Mouse (Mus musculus): Measurements from ENCODE around the gene Cltc.
"Not testable (repeated sequence)": the region's sequence is repeated elsewhere in the genome, so short reads cannot be mapped to it uniquely, and the experiment has no call there.

The Cltc gene

DNA sequence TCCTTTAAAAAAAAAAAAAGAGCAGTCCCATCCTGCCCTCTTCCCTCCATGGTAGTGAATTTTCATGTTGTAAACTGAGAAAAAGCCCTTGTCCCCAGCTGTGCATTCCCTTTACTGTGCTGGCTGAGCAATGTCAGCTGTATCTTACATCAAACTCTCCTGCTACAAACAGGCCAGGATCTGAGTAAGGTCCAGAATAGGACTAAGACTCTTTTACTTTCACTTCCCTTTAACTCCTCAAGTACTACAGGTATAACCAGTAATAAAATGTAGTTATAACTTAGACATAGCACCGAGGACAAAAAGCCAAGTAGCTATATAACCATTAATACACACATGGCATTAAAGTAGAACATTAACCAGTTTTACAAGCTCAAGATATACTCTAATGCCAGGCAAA, 18.4 kb downstream of the Cltc start:
- no peak for DNase-seq (ENCODE audit: low read depth, low spot score)

DNA sequence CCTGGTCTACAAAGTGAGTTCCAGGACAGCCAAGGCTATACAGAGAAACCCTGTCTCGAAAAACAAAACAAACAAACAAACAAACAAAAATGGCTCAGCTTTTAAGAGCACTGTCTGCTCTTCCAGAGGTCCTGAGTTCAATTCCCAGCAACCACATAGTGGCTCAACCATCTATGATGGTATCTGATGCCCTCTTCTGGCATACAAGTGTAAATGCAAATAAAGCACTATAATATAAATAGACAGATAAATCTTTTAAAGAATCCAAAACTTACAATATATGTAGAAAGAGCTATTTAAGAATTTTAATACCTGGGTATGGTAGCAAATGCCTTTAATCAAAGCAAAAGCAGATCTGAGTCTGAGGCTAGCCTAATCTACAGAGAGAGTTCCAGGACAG, 19.1 kb downstream of the Cltc start:
- DNase-seq (ENCODE audit: low read depth, low spot score), result not testable (repeated sequence)

DNA sequence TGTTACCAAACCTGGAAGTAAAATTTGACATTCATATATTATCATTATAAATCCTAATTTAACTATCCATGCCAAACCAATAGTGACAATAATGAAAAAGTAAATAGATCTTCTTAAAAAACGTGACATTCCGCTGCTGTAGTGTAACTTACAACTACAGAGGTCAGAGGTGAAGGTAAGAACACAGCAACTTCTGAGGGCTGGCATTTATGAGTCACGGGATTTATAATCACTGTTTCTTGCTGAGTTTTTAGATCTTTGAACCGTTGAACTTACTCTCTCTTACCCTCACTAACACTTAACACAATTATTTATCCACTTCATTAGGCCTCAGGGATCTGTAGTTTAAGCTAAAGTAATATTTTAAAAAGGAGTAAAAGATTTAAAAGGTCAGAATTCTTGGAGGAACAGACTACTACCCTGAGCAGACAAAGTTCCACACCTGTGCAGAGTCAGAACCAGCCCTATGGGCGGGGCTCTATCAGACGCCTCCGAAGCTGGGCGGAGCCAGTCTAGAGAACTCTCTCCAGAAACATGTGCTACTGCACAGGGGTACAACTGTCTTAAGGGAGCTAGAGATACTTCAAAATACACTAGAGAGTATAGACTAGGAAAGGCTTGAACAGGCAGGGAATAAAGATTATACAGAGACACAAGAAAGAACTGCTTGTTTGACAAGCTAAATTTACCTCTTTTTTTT, 19.9 kb downstream of the Cltc start:
- no peak for DNase-seq (ENCODE audit: low read depth, low spot score)

DNA sequence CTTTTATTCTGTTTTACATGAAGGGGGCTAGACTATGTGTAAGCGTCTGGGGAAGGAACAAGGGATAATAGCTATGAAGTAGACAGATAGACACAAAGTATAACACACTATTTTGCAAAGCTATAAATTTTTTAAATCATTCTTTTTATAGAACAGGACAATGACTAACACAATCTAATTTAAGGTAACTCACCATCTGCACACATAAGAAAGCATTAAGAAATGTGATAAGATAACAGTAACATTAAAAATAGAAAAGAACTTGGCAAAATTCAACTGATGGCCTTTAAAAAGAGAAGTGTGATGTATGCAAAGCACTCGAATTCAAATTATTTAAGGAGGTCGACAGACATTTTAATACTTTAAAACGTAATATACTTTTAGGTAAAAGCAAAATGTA, 22.4 kb downstream of the Cltc start:
- DNase-seq (ENCODE audit: low read depth, low spot score), result no peak

DNA sequence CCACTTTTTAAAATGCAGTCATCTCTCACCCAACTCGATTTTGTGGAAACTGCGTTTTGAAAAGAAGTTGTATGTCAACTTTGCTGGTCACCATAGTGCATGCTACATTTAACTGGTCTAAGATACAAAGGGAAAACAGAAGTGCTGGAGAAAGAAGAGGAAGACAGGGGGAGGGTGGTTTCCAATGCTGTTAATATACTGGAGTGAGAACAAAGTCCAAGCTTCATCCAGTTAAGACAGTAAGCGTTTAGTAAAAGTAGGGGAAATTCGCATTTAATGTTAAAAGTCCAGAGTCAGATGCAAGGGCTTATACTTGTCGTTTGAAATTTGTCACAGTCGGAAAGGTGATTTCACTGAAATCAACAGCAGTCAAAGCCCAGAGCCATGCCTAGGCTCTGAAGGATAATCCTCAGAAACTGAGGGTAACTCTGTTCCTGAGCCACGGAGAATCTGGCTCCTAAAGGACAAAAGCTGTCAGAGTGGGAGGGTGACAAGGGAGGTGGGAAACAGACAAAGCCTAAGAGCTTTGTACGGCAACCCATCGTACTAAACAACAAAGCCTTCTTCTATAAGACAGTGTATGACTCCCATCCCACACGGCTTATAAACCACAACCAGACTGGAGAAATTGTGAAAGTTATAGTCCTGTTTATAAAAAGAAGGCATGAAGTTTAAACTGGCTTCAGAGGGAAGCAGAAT, 23.0 kb downstream of the Cltc start:
- DNase-seq (ENCODE audit: low read depth, low spot score), result no peak

DNA sequence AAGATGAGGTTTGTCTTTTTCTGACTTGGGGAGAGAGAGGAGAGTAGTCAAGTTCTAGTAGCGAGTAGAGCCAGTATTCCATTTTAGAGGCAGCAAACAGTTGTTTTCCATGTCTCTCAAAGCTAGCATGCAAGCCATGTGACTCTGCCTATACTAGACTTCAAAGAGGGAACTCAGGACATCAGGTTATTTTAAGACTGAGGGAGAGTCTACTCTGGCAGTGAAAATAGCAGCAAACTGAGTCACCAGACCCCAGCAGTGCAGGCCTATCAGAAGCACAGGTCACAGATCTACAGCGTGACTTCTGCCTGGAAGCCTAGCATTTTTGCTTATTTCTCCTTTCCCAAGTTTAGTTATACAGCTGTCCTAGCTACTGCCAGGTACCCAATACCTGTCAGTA, 25.9 kb downstream of the Cltc start:
- DNase-seq (ENCODE audit: low read depth, low spot score), result no peak

DNA sequence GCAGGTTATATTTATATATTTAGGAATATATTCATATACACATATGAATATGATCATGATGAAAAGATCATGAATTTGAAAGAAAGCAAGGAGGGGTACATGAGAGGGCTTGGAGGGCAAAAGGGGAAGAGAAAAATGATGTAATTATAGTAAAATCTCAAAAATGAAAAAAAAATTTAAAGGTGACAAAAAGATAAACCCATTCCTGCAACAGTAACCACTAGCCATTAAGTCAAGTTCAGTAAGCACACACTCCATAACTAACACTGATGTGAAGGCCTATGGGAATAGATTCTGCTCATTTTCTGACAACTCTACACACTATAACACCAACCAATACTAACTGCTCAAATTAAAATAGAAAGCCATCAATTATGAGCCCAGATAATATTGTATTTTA, 31.8 kb downstream of the Cltc start:
- no peak for DNase-seq (ENCODE audit: low read depth, low spot score)

DNA sequence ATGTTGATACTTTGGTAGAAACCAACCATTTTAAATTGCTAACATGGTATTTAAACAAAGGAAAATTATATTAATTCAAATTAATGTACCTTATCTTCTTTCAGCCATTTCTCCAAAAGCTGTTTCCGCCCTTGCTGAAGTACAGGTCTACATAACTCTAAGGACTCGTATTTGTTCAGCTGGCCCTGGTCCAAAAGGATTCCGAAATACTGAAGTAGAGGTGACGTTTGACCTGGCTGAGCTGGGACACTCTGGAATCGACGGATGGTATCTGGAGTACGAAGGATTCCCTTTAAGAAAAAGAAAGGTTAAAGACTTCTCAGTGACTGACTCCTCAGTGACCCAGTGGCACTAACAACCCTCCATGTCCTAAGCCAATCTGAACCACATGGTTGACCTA, 32.4 kb downstream of the Cltc start:
- DNase-seq (ENCODE audit: low read depth, low spot score), result no peak

DNA sequence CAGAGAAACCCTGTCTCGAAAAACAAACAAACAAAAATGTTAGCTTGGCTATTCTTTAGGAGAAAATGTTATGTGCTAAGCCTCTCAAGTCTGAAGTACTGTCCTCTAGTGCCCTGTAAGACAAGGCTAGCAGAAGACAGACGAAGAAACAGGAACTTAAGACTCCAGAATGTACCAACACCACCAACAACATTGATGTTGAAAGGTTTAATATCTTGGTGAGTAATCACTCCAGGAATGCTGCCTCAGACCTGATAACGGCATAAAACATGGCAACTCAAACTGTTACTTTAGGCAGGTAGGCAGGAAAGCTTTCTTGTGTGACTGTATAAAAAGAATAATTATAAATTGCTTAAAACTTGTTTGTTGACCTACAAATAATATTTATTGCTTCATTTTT, 33.4 kb downstream of the Cltc start:
- DNase-seq (ENCODE audit: low read depth, low spot score), result no peak

DNA sequence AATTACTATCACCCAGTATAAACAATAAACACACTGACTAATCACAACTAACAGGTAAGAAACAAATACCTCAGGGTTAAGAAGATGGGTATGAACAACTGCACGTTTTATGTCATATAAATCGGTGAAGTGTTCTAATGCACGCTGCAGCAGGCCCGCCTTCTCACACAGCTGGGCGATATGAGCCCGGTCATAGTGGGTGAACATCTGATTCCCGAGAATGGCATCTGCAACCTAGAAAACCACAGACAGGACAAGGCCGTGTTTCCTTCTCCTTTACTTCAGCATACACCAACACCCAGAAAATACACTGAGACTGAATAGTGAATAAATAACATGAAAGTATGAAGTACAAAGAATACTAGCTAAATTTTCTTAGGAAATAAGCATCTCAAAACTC, 38.0 kb downstream of the Cltc start:
- DNase-seq (ENCODE audit: low read depth, low spot score), result no peak

DNA sequence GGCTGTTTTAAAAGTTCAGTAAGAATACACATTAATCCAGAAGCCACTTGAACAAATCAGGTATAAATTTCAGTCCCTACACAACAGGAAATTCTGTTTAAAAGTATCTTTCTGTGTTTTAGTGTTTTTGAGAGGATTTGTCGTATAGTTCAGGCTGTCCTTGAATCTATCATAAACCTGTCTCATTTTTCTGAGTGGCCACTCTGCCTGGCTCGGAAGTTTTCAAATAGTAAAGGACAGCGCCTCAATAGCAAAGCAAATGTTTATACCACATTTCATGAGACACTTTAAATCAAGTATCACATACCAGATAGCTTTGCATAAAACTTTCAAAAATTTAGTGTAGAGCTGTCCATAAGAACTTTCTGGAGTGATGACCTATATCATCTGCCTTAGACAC, 39.0 kb downstream of the Cltc start:
- no peak for DNase-seq (ENCODE audit: low read depth, low spot score)

DNA sequence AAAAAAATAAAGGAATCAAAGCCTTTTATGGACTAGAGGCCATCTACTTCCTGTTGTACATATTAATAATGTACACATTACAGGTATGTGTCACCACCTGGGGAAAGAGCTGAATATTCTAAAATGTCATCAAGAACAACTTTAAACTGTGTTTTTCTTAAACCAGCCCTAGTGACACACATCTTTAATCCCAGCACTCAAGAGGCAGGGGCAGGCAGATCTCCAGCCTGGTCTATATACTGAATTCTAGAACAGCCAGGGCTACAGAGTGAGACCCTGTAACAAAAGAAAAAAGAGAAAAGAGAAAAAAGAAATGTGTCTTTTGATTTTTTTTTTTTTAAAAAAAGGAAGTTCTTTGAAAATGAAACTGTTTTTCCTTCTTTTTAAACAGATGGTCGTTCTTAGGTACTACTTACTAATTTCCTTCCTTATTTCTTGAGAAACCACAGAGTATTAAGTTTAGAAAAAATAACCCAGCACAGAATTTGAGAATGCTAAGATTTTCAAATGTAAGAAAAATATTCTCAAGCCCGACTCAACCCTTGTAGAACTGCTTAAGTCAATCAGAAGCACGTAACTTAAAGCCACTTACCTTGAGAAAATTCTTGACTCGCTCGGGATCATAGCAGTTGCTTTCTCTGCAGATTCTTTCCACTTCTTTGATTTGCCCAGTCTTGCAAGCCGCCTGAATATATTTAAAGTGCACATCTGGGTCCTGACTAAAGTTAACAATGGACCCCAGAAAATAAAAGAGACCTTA, 39.9 kb downstream of the Cltc start:
- no peak for DNase-seq (ENCODE audit: low read depth, low spot score)

DNA sequence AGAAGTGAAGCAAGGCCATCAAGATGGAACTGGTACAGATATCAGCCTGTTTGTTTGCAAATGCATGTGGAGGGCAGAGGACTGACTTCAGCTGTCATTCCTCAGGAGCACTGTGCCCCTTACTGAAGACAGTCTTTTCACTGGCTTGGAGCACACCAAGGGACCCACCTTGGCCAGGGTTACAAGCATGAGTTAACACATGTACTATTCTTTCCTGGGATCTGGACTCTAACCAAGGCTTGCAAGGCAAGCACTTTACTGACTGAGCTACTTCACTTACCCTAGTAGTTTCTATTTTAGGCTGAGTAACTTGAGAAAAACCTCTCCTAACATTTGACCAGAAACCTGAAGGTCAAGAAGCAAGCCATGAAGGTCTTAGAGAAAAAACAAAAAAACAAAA, 42.8 kb downstream of the Cltc start:
- DNase-seq (ENCODE audit: low read depth, low spot score), result no peak

DNA sequence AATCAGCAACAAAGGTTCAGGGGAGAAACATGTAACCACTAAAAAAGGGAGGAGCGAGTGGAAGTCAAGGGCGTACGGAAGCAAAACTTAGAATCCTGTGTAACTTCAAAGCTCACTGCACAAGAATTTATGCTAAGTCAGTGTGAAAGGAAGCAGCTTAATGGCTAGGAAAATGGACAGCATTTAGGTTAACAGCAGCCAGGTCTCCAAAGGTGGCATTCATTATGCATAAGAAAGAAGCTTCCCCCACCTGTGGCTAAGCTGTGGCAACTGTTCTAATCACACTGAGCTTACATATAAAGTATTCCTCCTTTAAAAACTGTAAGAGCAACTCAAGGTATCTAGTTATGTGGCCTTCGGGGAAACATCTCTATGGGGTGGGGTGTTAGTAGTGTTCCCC, 56.2 kb downstream of the Cltc start:
- no peak for DNase-seq (ENCODE audit: low read depth, low spot score)

DNA sequence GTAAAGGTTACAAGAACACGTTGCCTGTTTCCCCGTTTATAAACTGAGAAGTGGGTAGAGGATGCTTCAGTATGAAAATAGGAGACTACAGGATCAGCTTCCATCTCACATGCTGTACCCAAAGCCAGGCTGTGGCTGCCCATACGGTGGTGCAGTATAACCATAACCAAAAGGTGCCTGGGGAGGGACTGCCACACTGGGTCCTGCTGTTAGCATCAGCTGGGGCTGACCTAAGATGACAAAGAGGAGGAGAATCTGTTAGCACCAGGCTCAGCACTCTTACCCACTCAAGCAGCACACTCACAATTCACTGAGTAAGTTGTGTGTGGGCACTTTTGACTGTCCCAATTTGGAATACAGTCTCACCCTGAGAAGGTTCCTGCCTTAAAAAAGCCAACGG, 61.9 kb downstream of the Cltc start:
- no peak for DNase-seq (ENCODE audit: low read depth, low spot score)

DNA sequence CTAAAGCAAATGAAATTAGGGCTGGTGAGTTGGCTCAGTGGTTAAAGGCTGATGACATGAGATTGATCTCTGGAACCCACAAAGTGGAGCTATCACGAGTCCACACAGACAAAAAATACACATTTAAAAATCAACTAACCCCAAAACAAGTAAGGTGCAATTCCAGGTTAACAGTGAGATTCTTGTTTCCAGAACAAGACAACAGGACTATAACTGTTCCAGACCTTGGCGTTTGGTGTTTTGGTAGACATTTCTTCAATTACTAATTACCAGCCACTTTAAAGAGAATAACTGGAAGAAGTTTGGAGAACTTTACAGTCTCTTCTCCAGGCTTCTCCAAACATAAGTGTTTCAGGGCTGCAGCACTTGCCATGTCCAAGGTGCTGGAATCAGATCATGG, 64.8 kb downstream of the Cltc start:
- DNase-seq (ENCODE audit: low read depth, low spot score), result no peak

DNA sequence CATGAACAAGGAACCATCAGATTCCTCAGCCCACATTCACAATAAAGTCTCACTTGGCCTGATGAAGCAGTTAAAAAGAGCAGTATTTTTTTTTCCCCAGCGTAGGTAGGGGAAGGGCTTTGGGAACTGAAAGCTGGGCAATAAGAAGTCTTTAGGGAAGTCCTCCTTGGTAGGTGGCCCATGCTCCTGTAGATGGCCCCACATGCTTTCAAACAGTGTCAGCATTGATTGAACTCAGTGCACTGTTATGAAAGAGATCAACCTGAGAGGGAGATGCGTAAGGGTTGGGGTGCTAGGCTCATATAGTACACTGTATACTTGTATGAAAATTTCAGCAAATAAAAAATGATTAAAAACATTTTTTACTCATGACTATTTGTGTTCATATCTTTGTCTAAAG, 65.4 kb downstream of the Cltc start:
- DNase-seq (ENCODE audit: low read depth, low spot score), result no peak

DNA sequence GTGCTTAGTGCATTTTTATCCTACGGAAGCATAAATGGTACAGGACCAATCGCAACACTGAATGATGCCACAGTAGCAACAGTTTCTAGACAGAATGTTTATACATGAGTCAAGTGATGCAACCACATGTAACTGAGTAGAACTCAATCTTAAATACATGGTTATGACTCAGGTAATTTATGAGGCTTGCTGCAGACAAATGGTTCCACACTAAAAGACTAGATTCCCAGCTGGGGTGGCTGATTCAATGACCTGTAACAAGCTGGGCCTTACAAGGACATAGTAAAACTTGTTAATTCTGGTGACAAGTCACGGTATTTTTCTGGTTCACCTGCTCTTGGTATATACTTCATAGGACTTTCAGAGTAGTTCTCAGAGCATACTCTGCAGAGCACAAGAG, 65.9 kb downstream of the Cltc start:
- no peak for DNase-seq (ENCODE audit: low read depth, low spot score)

DNA sequence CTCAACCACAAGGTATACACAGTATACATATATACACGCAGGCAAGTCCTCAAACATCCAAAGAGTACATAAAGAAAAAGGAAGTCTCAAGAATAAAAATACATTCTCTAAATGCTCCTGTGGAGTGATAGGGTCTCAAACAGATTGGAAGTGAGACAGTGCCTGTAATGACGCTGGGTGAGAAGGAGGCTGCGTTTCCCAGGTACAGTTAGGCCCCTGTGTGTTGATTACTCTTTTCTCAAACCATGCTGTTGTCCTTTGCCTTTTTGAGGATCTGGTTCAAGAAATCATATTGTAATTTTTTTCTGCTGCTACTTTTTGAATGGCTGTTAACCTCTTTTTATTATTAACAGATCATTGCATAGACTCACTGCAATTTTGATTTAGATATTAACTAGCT, 67.0 kb downstream of the Cltc start:
- DNase-seq (ENCODE audit: low read depth, low spot score), result no peak

DNA sequence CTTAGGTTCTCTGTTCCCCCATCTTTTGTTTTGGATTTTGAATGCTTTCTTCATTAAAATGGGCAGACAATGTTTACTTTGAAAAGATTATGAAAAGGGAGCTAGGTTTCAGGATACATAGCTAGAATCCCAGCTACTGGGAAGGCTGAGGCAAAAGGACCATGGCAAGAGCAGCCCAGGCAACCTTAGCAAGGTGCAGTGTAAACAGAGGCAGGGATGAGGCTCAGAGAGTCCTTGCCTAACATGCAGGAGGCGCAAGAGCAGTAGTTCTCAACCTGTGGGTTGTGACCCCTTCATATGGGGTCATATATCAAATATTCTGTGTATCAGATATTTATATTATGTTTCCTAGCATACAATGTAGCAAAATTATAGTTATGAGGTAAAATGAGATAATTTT, 72.0 kb downstream of the Cltc start:
- no peak for DNase-seq (ENCODE audit: low read depth, low spot score)

DNA sequence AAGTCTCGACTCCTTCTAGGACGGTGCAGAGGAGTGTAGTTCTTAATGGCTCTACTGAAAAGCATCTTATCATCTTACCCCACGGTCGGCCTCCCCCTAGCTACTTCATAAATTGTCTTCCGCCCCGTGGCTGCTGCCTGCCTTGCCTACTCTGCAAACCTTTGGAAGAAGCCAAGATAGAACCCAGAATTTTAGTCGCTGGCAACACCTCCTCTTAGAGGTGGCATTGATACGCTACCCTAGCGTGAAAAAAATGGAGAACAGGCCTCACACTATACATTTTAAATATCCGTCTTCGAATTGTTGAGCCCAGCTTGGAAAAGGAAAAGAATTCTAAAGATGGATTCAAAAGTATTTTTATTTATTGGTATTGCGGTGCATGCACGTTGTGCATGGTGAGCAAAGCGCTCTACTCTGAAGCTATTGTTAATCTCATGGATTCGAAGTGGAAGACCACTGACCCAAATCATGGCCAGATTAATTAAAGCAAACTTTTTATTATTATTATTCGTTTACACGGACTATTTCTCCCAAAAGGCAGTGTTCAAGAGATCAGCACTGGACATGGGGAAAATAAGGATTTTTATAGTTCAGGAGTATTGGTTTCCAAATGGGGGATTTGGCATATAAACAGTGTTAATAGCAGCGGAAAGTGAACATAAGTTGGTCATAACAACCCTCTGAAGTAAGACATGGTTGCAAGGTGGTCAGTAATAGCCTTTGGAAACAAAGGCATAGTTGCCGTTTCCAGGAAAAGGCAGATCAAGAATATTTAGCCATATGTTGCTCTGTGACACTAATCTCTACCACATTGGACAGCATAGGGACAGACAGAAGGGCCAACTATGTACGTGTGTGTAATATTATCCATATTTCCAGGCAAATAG, 73.0 kb downstream of the Cltc start:
- no peak for DNase-seq (ENCODE audit: low read depth, low spot score)
